Mouse (Mus musculus): ENCODE results near the gene Pced1a.

DNA sequence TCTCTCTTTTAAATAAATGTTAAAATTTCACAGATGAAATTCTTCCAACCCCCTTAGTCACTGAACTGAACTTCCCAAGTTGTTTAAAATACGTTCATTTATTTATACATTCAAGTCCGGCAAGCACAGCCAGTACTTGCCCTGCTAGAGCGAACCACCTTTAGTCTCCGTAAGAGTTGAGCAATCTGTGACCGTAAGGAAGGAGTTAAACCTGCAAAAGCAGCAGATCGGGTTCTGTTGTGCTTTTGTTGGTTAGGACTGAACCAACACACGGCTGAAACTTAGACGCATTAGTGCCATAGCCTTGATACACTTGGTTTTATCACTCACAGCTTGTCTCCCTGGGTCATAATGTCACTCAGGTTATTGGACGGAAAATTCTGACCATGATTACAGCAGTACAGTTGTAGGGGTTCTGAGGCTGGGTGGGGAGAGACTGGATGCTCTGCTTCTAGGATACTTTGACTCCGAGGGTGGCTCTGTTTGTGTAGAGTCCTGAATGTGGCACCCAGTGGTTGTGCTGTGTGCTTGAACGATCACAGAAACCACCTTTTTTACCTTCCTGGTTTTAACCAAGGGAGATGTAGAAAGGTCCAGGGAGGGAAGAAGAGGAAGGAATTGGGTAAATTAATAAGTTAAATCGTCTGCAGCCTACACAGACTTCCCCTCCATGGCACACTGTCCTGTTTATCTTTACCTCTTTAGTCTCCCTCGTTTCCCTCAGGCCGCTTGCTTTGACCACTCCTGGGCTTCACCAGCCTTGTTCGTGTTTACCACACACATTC, 37.0 kb upstream of the Pced1a start:
- TF ChIP-seq TAL1 (IDR thresholded peaks at IDR 0.05; ENCODE audit: low read length) (no peak), GATA1 (IDR thresholded peaks at IDR 0.05; ENCODE audit: low read length) (no peak)

Data from erythroblast, embryonic 14.5 days (primary cell).